Mouse (Mus musculus): ENCODE data around the gene Zic2. TPM values are rescaled to one million over a fixed set of nuclear protein-coding genes. Genes with fewer than 3 reads are reported as not detected.

The Zic2 gene
- total RNA-seq, 2 experiments from 2014 or later = 16.1 to 18.7 TPM

DNA sequence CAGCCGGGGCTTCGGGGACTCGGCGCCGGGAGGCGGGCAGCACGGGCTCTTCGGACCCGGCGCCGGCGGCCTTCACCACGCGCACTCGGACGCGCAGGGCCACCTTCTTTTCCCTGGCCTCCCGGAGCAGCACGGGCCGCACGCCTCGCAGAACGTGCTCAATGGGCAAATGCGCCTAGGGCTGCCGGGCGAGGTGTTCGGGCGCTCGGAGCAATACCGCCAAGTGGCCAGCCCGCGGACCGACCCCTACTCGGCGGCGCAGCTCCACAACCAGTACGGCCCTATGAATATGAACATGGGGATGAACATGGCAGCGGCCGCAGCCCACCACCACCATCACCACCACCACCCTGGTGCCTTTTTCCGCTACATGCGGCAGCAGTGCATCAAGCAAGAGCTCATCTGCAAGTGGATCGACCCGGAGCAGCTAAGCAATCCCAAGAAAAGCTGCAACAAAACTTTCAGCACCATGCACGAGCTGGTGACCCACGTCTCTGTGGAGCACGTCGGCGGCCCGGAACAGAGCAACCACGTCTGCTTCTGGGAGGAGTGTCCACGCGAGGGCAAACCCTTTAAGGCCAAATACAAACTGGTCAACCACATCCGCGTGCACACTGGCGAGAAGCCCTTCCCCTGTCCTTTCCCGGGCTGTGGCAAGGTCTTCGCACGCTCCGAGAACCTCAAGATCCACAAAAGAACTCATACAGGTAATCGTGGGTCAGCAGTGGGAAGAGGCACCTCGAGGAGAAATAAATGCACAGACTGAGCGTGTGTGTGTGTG lies 996 bp downstream of the Zic2 start:
- DNase-seq (ENCODE audit: low spot score in 2 of 2) = no peak

DNA sequence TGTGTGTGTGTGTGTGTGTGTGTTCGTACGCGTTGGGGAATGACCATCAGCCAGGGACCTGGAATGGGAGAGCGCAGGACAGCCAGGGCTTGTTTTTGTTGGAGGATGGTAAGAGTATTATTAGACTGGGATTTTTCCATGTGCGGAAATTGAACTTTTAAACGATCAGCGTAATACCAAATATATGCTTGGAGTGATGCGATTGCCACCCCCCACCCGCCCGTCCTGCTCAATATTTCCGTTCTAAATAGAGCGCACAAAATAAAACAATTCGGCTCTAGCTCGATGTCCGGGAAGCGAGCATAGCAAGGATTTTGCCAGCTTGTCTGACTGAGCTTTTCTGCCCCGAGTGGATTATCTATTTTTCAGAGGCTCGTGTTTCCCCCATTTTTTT lies 1.6 kb downstream of the Zic2 start:
- DNase-seq (ENCODE audit: low spot score in 2 of 2) = peak in 1 of 2 experiments; percentile 6

DNA sequence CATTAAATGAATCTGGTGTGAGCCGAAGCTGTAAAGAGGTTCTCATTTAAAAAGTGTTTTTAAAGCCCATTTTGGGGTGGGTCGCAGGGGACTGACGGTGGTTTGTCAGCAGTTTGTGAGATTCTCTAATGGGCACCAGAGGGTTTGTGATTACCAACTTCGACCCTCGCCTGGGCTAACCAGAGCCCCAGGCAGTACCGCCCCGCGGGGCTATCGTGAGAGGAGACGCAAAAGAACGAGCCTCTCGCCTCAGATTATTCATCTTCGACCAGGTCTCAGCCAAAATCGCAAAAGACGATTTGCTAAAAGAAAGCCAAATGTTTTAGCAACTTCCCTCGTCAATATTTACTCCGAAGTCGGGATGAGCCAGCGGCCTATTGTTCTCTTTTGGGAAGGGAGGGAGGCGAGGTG lies 2.0 kb downstream of the Zic2 start:
- no peak for DNase-seq (ENCODE audit: low spot score in 2 of 2)

DNA sequence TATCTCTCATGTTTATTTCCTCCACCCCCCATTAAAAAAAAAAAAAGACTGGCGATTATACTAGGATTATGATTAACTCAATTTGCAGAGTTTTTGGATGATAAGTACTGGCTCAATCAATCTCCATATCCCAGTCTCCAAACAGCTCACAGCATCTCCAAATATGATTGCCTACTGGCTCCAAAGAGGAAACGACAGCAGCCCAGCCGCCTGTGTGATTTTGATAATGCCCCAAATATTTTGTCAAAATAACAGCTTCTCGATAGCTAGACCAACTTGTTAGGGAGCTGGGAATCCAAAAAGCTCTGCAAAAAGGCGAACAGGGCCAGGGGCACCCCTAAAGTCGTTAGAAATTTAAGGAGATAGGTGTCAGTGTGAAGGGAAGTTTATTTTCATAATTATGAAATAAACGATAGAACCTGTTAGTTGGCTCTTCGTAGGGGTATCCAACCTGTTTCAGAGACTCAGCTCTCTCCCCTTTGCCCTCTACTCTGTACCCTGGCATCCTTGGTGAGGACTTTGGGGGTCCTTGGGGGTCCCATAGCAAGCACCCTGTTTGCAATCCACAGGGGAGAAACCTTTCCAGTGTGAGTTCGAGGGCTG lies 2.8 kb downstream of the Zic2 start:
- DNase-seq (ENCODE audit: low spot score in 2 of 2) = peak in 1 of 2 experiments; percentile 8

DNA sequence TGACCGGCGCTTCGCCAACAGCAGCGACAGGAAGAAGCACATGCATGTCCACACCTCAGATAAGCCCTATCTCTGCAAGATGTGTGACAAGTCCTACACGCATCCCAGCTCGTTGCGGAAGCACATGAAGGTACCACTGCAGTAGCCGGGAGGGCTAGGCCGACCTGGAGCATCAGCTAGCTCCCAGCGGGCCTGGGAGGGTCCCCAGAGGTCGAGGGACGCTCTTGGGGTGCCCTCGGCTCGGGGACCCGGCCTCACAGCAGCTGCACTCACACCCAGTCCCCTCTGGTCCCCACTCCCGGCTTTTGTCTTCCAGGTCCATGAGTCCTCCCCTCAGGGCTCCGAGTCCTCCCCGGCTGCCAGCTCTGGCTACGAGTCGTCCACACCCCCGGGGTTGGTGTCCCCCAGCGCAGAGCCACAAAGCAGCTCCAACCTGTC lies 3.4 kb downstream of the Zic2 start:
- peak in 1 of 2 experiments; percentile 15 for DNase-seq (ENCODE audit: low spot score in 2 of 2)

DNA sequence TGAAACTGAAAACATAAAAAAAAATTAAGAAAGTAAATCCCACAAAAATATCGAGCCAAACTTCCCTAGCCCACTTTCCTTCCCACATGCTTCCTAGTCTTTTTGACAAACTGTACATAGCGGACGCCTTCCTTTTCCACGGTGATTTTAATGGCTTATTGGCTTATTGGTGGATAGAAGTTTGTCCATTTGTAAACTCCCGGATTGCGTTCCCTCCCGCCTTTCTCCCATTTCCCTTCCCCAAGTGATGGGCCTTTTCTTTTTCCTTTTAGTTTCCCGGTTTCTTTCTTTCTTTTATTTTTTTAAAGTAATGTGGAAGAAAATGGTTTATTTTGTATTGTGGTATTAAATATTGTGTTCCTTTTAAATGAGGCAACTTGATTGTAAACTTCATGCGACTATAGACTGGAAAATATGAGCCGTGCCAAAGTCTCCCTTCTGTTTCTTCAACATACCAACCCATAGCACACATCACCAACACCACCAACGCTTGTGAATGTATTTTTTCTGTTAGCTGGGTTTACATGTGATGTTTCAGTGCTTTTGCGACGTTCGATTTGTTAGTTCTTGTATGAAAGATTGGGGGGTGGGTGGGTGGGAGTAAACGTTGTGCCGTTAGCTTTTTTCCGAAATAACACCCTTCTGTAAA lies 4.3 kb downstream of the Zic2 start:
- peak in 1 of 2 experiments; percentile 2 for DNase-seq (ENCODE audit: low spot score in 2 of 2)

DNA sequence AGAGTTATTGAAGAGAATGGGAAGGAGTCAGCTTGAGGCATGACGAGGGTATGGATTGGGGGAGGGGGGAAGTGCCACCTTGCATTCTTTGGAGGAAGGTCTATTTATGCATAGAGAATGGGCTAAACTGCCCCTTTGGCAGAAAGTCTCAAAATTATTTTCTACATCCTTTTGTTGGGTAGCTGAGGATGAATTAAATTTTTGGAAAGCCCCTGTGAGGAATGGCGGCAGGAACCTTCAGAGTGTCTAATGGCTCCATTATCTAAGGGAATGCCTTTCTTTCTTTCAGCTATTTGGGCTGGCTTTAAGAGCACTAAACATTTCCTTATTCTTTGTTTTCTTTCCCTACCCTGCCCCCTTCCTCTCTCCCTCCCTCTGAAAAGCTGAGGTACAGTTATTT lies 5.1 kb downstream of the Zic2 start:
- DNase-seq (ENCODE audit: low spot score in 2 of 2) = no peak

DNA sequence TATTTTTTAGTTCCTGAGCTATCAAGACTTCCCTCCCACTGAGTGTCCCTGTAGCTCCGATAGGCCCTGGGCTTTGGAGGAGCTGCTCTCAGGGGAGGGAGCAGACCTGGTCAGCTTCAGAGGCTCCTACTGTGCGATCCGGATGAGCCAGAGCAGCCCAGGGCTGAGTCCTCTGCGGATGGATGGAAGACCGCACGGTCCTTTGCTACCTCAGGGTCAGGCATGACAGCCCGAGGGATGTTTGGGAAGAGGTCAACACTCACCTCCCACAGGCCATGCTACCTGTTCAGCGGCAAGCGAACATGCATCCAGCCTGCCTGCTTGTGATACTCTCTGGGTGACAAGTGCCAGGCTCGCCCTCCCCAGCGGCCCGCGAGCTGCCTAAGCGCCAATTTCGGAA lies 5.9 kb downstream of the Zic2 start:
- DNase-seq (ENCODE audit: low spot score in 2 of 2) = peak in 1 of 2 experiments; percentile 9

DNA sequence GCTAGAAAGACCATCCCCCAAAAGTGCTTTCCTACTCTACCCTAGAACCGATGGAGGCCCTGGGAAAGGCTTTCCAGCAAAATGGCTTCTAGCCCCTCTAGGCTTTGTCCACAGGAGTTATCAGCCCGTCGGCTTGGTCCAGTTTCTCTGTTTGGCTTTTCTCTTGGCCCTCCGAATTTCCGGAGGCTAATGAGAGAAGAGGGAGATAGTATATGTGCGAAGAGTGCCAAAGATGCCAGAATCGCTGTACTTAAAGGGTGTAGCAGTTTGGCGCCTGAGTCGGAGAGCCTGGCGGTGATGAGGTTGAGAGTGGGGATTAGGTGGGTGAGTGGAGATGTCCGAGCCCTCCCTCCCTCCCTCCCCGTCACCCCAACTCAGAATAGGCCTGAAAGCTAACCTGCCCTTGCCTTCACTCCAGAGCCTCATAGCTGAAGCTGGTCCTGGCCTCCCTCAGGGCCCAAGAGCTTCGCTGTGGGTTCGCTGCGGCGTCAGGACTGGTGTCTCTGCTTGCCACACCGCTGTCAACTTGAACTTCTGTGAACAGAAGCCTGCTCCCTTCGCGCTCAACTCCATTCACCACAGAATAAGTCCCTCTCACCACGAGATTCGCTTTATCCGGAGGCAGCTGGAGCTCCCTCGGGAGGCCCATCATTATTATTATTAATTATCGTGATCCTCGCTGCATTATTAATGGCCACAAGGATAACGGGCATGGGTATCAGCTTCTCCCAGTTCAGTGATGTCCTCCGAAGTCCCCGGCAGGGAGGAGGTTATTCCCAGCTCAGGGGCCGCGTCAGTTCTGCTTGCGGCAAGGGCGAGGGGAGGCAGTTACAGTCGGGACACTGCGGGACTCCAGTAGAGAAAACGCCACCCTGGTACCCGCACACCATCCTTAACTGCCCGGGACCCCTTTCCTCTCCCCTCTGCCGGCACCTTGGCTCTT lies 7.1 kb downstream of the Zic2 start:
- DNase-seq (ENCODE audit: low spot score in 2 of 2) = peak in 1 of 2 experiments; percentile 6

DNA sequence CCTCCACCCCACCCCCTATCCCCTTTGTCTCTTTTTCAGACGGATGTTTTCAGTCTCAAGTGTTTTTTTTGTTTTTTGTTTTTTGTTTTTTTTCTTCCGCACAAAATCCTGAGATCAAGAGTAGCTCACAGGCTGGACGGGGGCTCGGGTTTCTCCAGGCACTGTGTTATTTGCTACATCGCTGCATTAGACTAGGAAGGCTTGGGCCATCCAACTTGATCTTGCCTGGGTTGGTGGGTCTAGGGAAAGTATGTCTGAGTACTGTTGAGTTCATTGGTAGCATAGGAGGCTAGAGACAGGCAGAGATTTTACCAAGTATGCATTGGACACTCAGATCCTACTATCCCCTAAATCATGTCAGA lies 7.8 kb downstream of the Zic2 start:
- DNase-seq (ENCODE audit: low spot score in 2 of 2) = no peak

DNA sequence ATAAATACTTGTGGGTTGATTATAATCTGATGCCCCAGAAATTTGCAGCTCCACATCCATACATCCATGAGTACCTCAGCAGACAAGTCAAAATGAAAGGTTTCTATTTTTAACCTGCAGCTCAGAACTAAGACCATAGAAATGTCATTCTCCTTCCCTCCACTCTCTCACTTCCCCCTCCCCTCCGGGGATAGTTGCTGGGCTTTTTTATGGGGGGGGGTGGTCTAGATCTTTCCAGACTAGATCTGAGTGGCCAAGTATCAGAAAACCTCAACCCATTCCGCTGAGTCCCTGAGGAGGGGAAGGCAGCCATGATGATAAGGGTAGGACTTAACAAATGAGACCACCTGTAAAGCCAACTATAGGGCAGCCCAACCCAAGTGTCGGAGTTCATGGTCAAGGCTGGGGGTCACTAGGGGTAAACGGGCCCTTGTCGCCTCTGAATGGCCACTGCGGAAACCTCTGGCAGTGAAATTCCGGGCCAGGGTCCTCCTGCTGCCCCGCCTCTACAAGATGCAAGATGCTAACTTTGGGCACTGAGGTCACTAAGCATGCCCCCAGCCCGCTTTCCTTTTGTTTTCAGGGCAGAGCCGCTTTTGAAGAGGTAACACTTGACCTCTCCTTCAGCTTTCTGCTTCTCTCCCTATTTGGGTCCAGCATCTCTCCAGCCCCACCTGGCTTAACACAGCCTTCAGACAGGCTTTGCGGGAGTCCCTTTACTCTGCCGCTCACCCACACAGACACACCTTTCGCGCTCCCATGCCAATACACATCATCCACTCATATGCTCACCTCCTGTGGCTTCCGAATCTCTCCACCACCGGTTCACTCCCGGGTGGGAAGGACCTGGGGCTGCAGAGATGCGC lies 8.6 kb downstream of the Zic2 start:
- DNase-seq (ENCODE audit: low spot score in 2 of 2) = no peak

DNA sequence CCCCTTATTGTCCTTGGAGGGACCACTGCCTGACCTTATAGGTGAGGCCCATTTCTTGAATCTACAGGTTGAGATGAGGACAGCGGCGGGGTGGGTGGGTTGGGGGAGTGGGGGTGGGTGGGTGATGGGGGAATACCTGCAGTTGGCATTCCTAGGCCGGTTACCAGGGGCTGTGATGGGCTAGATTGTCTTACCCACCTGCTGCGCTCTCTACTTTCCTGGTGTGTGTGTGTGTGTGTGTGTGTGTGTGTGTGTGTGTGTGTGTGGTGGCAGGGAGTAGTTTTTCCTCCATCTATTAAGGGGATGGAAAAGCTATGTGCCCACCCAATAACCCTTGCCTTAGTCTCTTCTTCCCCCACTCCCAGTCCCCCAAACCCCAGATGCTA lies 9.2 kb downstream of the Zic2 start:
- no peak for DNase-seq (ENCODE audit: low spot score in 2 of 2)

DNA sequence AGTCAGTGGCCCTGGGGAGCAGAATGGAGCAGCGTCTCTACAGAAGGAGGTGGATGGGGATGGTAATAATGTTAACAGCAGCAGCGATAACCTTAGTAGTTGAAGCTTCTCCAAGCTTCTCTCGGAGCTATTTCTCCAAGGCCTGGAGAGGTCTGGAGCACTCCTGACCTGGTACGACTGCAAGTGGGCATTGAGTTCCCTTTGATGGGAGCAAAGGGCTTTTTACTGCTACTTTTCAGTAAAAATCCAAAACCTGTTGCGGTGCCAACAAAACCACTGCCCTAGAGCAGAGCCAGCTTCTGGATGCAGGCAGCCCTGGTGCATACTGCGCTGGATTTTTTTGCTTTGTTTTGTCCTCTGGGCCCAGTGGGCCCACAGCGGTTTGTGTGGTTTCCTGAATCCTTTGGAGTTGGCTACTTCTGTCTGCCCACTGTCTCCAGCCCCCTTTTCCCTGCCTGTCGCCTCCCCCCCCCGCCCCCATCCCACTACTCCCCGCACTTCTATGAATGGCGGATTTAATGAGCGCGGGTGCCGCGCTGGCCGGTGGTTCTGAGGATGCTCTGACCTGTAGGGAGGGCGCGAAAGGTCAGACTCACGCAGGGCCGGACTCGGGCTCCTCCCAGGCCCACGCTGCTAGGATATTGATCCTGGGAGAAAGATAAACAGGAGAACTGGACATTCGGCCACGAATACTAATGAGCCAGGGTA lies 9.8 kb downstream of the Zic2 start:
- no peak for DNase-seq (ENCODE audit: low spot score in 2 of 2)

DNA sequence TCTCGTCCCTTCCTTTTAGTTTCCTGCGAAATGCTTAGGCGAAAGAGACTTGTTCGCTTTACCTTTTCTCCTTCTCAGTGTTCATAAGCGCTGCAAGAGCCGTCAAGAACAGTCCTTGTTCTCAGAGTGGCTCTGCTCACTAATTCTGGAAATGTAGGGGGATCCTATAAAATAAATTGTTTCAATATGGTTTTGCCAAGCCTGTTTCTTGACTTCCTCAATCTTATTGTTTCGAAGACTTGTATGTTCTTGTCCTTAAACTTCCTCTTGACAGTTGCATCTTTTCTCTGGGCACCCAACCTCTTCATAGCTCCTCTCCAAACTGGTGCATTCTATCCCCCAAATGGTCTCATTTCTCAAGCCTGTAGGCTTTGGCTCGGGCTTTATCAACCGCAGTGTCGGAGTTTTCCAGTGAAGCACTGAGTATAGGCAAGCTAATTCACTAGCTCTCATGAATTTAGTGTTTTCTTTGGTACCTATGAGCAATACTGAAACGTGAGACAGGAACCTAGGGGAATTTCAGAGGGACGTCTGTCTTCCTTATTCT lies 10.5 kb downstream of the Zic2 start:
- DNase-seq (ENCODE audit: low spot score in 2 of 2) = no peak

DNA sequence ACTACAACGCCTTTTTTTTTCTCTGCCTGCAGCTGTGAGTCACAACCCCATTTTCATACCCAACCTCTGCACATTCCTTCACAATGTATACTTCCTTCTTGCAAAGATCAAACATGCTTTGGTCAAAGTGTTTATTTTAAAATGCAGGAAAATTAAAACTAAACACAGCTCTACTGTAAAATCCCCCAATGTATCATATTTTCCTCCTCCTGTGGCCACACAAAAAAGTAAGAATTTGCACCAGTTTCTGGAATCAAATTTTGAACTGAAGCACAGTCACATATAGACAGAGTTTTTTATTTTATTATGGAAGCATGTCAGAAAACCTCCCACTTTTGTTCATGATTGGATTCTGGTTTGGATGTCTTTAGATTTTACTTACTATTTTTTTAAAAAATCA lies 11.4 kb downstream of the Zic2 start:
- DNase-seq (ENCODE audit: low spot score in 2 of 2) = no peak

DNA sequence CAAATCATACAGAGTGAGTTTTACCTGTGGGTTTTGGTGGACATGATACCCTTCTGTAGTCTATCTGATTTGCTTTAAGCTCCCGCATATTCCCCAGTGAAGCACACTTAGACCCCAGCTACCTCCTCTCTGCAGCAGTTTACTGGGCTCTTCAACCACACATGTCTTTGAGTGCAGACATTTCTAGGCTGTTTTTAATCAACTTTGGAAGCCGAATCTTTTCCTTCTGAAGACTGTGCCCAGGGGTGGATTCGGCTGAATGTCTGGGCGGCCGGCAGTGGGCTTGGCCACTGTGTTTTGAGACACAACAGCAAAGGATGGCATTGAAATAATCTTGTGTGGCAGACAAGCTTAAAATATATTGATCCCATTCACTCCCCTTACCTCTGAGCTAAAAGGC lies 12.1 kb downstream of the Zic2 start:
- no peak for DNase-seq (ENCODE audit: low spot score in 2 of 2)

DNA sequence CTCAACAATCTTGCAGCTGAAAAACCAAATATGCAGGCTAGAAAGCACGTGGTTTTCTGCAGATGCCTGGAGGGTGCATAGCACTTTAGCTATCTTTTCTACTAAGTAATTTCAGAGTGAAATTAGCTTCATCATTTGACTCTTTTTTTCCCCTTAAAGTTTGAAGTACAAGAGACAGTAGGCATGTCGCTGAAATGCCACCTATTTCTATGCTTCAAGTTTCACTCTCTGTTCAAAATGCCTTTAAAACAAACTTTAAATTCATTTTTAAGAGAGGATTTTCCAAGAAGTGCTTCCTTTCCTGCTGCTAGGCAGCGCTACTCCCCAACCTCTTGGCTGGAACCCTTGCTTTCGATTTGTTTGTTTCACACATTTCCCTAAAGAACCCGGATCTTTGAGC lies 13.8 kb downstream of the Zic2 start:
- no peak for DNase-seq (ENCODE audit: low spot score in 2 of 2)

DNA sequence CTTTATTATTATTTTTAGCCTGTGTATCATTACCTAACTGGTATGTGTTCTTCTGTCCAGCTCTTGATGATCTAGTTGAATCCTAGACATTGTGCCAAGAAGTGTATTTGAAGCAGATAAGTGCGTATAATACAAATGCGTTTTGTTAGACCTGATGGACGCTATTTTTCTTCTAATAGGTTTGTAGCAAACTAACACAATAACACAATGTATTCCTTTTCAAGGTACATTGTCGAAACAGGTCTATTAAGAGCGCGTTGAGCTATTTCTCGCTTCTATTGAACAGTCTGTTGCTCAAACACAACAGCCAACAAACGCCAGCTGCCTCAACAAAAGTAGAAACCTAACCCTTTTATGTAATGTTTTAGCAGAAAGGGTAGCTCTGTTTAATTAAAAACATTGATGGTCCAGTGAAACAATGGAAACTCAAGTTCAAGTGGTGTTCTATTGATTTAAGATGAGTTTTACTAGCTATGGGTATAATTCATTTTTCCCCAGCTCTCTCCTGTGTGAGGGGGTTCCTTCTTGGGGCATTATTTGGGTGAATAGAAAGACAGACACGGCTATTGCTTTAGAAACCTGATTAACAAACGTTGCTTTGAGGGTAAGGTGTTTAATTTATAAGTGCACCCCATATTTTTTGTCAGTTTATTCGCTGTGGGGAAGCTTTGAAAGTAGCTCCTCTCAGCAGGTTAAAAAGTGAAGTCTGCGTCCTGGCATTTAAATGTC lies 14.6 kb downstream of the Zic2 start:
- DNase-seq (ENCODE audit: low spot score in 2 of 2) = no peak

All from layer of hippocampus, adult 18-20 months (tissue).